Mouse (Mus musculus) heart, postnatal 25 days (tissue): ENCODE results near the gene Usf3. TPM values are rescaled to one million over a fixed set of nuclear protein-coding genes. Genes with fewer than 3 reads are reported as not detected.

Source experiments
- DNase-seq: peaks from one replicate; pipeline ENCODE4 v3.0.0; 2022; ENCODE audit warnings: low spot score
- intact Hi-C: fragments of 180-260 bp; cut with DNase I; formaldehyde crosslinking; loops from one replicate; pipeline ENCODE4 v1.15.1; 2025
- total RNA-seq, 2 experiments: library from RNA; stranded (reverse); gene quantifications; 2 replicates each; pipeline ENCODE4 v1.2.3; 2021

Gene Usf3
- total RNA-seq, 2 experiments from 2014 or later, result 16.4 to 20.9 TPM

- intact Hi-C loops, result no loop called here
- DNase-seq, result no peak
These were observed 4.1 kb upstream of the Usf3 start for GRCm38 (mm10) chr16:44168990-44169389.

- intact Hi-C loops, result loop anchor here (1.0 to 5.0 kb wide), 2 partner anchors 32 to 65 kb away; no protein-coding TSS in a partner anchor
- DNase-seq, result peak; percentile 99
These were observed 520 bp upstream of the Usf3 start for GRCm38 (mm10) chr16:44172297-44173154.

GRCm38 (mm10) chr16:44173966-44174530 lies 1.0 kb downstream of the Usf3 start:
- intact Hi-C loops, result loop anchor here (5.0 kb wide), 1 partner anchor 63 kb away; no protein-coding TSS in a partner anchor

GRCm38 (mm10) chr16:44175001-44175400 lies 2.0 kb downstream of the Usf3 start:
- no peak for DNase-seq
- intact Hi-C loops, result no loop called here

More at GRCm38 (mm10) chr16:44173966-44174530, 1.0 kb downstream of the Usf3 start:
- no peak for DNase-seq

- DNase-seq, result no peak
- intact Hi-C loops, result no loop called here
These were observed 3.5 kb downstream of the Usf3 start for GRCm38 (mm10) chr16:44176511-44176910.

GRCm38 (mm10) chr16:44178555-44178954 lies 5.5 kb downstream of the Usf3 start:
- intact Hi-C loops, result no loop called here
- DNase-seq, result no peak

GRCm38 (mm10) chr16:44182597-44182996 lies 9.6 kb downstream of the Usf3 start:
- DNase-seq, result no peak
- intact Hi-C loops, result no loop called here

GRCm38 (mm10) chr16:44184769-44185168 lies 11.7 kb downstream of the Usf3 start:
- DNase-seq, result no peak
- intact Hi-C loops, result no loop called here

GRCm38 (mm10) chr16:44187172-44187571 lies 14.1 kb downstream of the Usf3 start:
- intact Hi-C loops, result no loop called here
- no peak for DNase-seq

- intact Hi-C loops, result no loop called here
- no peak for DNase-seq
These were observed 15.7 kb downstream of the Usf3 start for GRCm38 (mm10) chr16:44188766-44189165.

- intact Hi-C loops, result no loop called here
- no peak for DNase-seq
These were observed 17.0 kb downstream of the Usf3 start for GRCm38 (mm10) chr16:44190032-44190431.

GRCm38 (mm10) chr16:44190968-44191367 lies 17.9 kb downstream of the Usf3 start:
- DNase-seq, result no peak
- intact Hi-C loops, result no loop called here

GRCm38 (mm10) chr16:44199066-44199703 lies 26.1 kb downstream of the Usf3 start:
- intact Hi-C loops, result no loop called here

GRCm38 (mm10) chr16:44200146-44200545 lies 27.1 kb downstream of the Usf3 start:
- intact Hi-C loops, result no loop called here
- DNase-seq, result no peak

More at GRCm38 (mm10) chr16:44199066-44199703, 26.1 kb downstream of the Usf3 start:
- DNase-seq, result no peak

- intact Hi-C loops, result no loop called here
- DNase-seq, result no peak
These were observed 31.3 kb downstream of the Usf3 start for GRCm38 (mm10) chr16:44204331-44204730.

GRCm38 (mm10) chr16:44205973-44206372 lies 32.9 kb downstream of the Usf3 start:
- intact Hi-C loops, result no loop called here
- DNase-seq, result no peak

- intact Hi-C loops, result no loop called here
These were observed 37.4 kb downstream of the Usf3 start for GRCm38 (mm10) chr16:44210156-44211053.

GRCm38 (mm10) chr16:44211054-44211414 lies 38.0 kb downstream of the Usf3 start:
- intact Hi-C loops, result no loop called here
- no peak for DNase-seq

More at GRCm38 (mm10) chr16:44210156-44211053, 37.4 kb downstream of the Usf3 start:
- DNase-seq, result no peak

- intact Hi-C loops, result no loop called here
- no peak for DNase-seq
These were observed 39.7 kb downstream of the Usf3 start for GRCm38 (mm10) chr16:44212703-44213102.

- intact Hi-C loops, result no loop called here
- DNase-seq, result no peak
These were observed 42.5 kb downstream of the Usf3 start for GRCm38 (mm10) chr16:44215513-44215912.
